Mouse (Mus musculus): Measurements from ENCODE around the gene Git2. TPM values are rescaled to one million over a fixed set of nuclear protein-coding genes. Genes with fewer than 3 reads are reported as not detected.

Git2 gene
- polyA plus RNA-seq (2012; rRNA removed): 59.4 and 63.5 TPM in 2 replicates

GRCm38 (mm10) chr5:114775056-114775979 lies at the start of gene Git2:
Git2 (minus strand) TSS chr5:114775517.

GRCm38 (mm10) chr5:114822796-114823688 lies 47.7 kb upstream of the Git2 start, which contains the start of gene 1500011B03Rik:
1500011B03Rik (minus strand) TSS chr5:114823468.

GRCm38 (mm10) chr5:114774403-114775051 lies 790 bp downstream of the Git2 start, which contains the start of gene Ankrd13a:
Ankrd13a (plus strand) TSS chr5:114774677.

GRCm38 (mm10) chr5:114707265-114708068 lies 67.8 kb downstream of the Git2 start, which contains the start of gene Tchp:
Tchp (plus strand) TSS chr5:114707760.

GRCm38 (mm10) chr5:114690633-114691567 lies 84.4 kb downstream of the Git2 start, which contains the start of gene Gltp:
Gltp (minus strand) TSS chr5:114690984.

Other genes with a start within 250 kb of the Git2 start
- gene Fam222a, start 207.5 kb downstream of the Git2 start, polyA plus RNA-seq (2012; rRNA removed): 47.0 and 63.6 TPM in 2 replicates
- 15.0 and 18.1 TPM in 2 replicates for gene Trpv4, start 117.1 kb downstream of the Git2 start, polyA plus RNA-seq (2012; rRNA removed)
- 89.3 and 108 TPM in 2 replicates for gene Gltp, start 84.5 kb downstream of the Git2 start, polyA plus RNA-seq (2012; rRNA removed)
- gene Tchp, start 67.8 kb downstream of the Git2 start, polyA plus RNA-seq (2012; rRNA removed): 17.0 TPM in 2 replicates
- gene Ankrd13a, start 840 bp downstream of the Git2 start, polyA plus RNA-seq (2012; rRNA removed): 79.4 and 87.0 TPM in 2 replicates
- gene 1500011B03Rik, start 48.0 kb upstream of the Git2 start, polyA plus RNA-seq (2012; rRNA removed): 56.0 and 59.4 TPM in 2 replicates
- 0.06 TPM in 1 of 2 replicates, not detected in the other for gene 4930519G04Rik, start 78.1 kb upstream of the Git2 start, polyA plus RNA-seq (2012; rRNA removed)
- not detected in 2 replicates for gene Gm9936, start 83.2 kb upstream of the Git2 start, polyA plus RNA-seq (2012; rRNA removed)
- 12.8 and 16.7 TPM in 2 replicates for gene Oasl2, start 121.4 kb upstream of the Git2 start, polyA plus RNA-seq (2012; rRNA removed)
- gene Oasl1, start 147.7 kb upstream of the Git2 start, polyA plus RNA-seq (2012; rRNA removed): 4.4 and 5.9 TPM in 2 replicates
- gene 2210016L21Rik, start 166.6 kb upstream of the Git2 start, polyA plus RNA-seq (2012; rRNA removed): 27.6 and 31.4 TPM in 2 replicates
- gene Hnf1a, start 195.6 kb upstream of the Git2 start, polyA plus RNA-seq (2012; rRNA removed): 0.16 and 0.18 TPM in 2 replicates
- 174 TPM in 2 replicates for gene Sppl3, start 235.6 kb upstream of the Git2 start, polyA plus RNA-seq (2012; rRNA removed)